Mouse (Mus musculus): ENCODE results near the gene Cap1. TPM values are rescaled to one million over a fixed set of nuclear protein-coding genes. Genes with fewer than 3 reads are reported as not detected.

The Cap1 gene
- 81.1 and 81.7 TPM in 2 replicates for polyA plus RNA-seq (2012; rRNA removed)

GRCm38 (mm10) chr4:122885768-122886578 lies at the start of gene Cap1:
TSS of gene Cap1 (minus strand) at chr4:122886056.

DNA sequence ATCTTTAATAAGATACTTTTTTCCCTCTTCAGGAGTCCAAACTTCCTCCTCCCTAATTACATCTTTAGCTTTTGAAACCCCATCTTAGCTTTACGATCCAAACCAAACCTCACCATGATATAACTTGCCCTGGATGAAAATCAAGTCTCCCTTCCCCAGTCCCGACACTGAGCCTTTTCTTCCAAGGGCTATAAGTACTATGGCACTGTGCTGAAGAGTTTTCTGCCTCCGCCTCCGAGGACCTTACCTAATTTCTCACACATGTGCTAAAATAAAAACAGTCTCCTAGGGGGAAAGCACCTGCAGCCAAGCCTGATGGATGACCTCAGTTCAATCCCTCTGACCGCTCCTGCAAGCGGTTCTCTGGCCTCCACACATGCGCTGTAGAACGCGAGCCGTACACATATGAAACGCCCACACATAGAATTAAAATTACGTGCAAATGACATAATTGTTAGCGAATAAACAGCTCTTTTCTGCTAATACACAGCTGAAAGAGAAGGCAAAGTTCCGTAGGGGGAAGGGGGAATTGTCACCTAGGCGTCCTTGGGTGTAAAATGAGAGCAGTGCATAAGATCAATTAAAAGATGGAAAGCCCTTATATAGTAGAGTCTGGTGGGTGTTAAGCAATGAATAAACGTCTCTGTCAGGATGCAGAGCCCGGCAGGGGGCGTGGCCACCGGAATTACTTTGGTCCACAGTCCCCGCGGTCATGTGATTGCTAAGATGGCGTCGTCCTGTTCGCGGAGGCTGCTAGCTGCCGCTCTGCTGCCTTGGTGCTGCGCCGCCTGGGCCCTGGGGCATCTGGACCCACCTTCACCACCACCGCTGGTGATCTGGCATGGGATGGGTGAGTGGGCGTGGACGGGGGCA lies 50.1 kb downstream of the Cap1 start, which contains the start of gene Ppt1:
Gene Ppt1, plus strand, starts transcription at position 713 of the 873 bp plus-strand sequence.

Other genes starting within 250 kb of the Cap1 start
- gene 9530002B09Rik, start 196.8 kb downstream of the Cap1 start, polyA plus RNA-seq (2012; rRNA removed) = not detected in 2 replicates
- gene Ppt1, start 49.8 kb downstream of the Cap1 start, polyA plus RNA-seq (2012; rRNA removed) = 65.2 and 67.3 TPM in 2 replicates
- 39.8 and 42.5 TPM in 2 replicates for gene Mfsd2a, start 75.1 kb upstream of the Cap1 start, polyA plus RNA-seq (2012; rRNA removed)
- gene Mycl, start 109.6 kb upstream of the Cap1 start, polyA plus RNA-seq (2012; rRNA removed) = 64.2 and 66.0 TPM in 2 replicates
- 20.3 and 21.2 TPM in 2 replicates for gene Trit1, start 130.5 kb upstream of the Cap1 start, polyA plus RNA-seq (2012; rRNA removed)
- gene Bmp8b, start 219.1 kb upstream of the Cap1 start, polyA plus RNA-seq (2012; rRNA removed) = 1.1 and 1.2 TPM in 2 replicates
- gene Oxct2b, start 230.2 kb upstream of the Cap1 start, polyA plus RNA-seq (2012; rRNA removed) = 0.75 and 0.82 TPM in 2 replicates

All from central nervous system, embryonic 18 days (tissue).